Mouse (Mus musculus): ENCODE data around the gene Fktn. TPM values are rescaled to one million over a fixed set of nuclear protein-coding genes. Genes with fewer than 3 reads are reported as not detected.

Gene Fktn
- polyA plus RNA-seq, 1 experiment from 2014 or later, result 28.7 TPM

- no peak for ATAC-seq
Measured at GRCm38 (mm10) chr4:53786851-53787250, 73.1 kb downstream of the Fktn start.

GRCm38 (mm10) chr4:53789346-53789745 is 75.5 kb downstream of the Fktn start:
- H3K27ac ChIP-seq (ENCODE audit: low read depth, low read length), result no peak overlapping the region
- H3K9me3 ChIP-seq (ENCODE audit: control insufficient read depth, low read length), result no peaks in the 10 kb centered on the region
- no peaks in the 10 kb centered on the region for H3K27me3 ChIP-seq (replicated peaks; ENCODE audit: control insufficient read depth, insufficient read depth, low read length)
- WGBS, result 14% methylated on average over 4 of the region's 4 CpGs
- no peaks in the 10 kb centered on the region for H3K36me3 ChIP-seq (ENCODE audit: control insufficient read depth, insufficient read depth, low read length)
- no peak overlapping the region for H3K4me2 ChIP-seq (ENCODE audit: low read length)
- H3K9ac ChIP-seq (ENCODE audit: low read depth, low read length), result no peak overlapping the region
- no peaks in the 10 kb centered on the region for H3K4me1 ChIP-seq (ENCODE audit: control insufficient read depth, insufficient read depth, low read depth, low read length)
- no peak for ATAC-seq
- no peak overlapping the region for H3K4me3 ChIP-seq (ENCODE audit: low read length)

More at GRCm38 (mm10) chr4:53786851-53787250, 73.1 kb downstream of the Fktn start:
- Histone ChIP-seq H3K9me3 (ENCODE audit: control insufficient read depth, low read length) (no peaks in the 10 kb centered on the region), H3K27me3 (replicated peaks; ENCODE audit: control insufficient read depth, insufficient read depth, low read length) (no peaks in the 10 kb centered on the region), H3K4me2 (ENCODE audit: low read length) (no peak overlapping the region), H3K36me3 (ENCODE audit: control insufficient read depth, insufficient read depth, low read length) (no peaks in the 10 kb centered on the region), H3K4me3 (ENCODE audit: low read length) (no peak overlapping the region), H3K4me1 (ENCODE audit: control insufficient read depth, insufficient read depth, low read depth, low read length) (no peaks in the 10 kb centered on the region), H3K27ac (ENCODE audit: low read depth, low read length) (no peak overlapping the region), H3K9ac (ENCODE audit: low read depth, low read length) (no peak overlapping the region)
- WGBS, result 84% methylated on average over 5 of the region's 5 CpGs

GRCm38 (mm10) chr4:53794257-53794966 is 80.6 kb downstream of the Fktn start:
- no peak for ATAC-seq
- Histone ChIP-seq H3K4me3 (ENCODE audit: low read length) (no peak overlapping the region), H3K27me3 (replicated peaks; ENCODE audit: control insufficient read depth, insufficient read depth, low read length) (no peaks in the 10 kb centered on the region), H3K27ac (ENCODE audit: low read depth, low read length) (no peak overlapping the region), H3K9me3 (ENCODE audit: control insufficient read depth, low read length) (no peaks in the 10 kb centered on the region), H3K36me3 (ENCODE audit: control insufficient read depth, insufficient read depth, low read length) (no peaks in the 10 kb centered on the region), H3K4me1 (ENCODE audit: control insufficient read depth, insufficient read depth, low read depth, low read length) (no peaks in the 10 kb centered on the region; the same call in 1 of the 2 replicates), H3K4me2 (ENCODE audit: low read length) (no peak overlapping the region), H3K9ac (ENCODE audit: low read depth, low read length) (no peak overlapping the region)
- WGBS, result 96% methylated on average over 5 of the region's 5 CpGs

GRCm38 (mm10) chr4:53795086-53795485 is 81.3 kb downstream of the Fktn start:
- Histone ChIP-seq H3K27ac (ENCODE audit: low read depth, low read length) (no peak overlapping the region), H3K36me3 (ENCODE audit: control insufficient read depth, insufficient read depth, low read length) (no peaks in the 10 kb centered on the region), H3K9ac (ENCODE audit: low read depth, low read length) (no peak overlapping the region), H3K4me3 (ENCODE audit: low read length) (no peak overlapping the region), H3K4me2 (ENCODE audit: low read length) (no peak overlapping the region), H3K9me3 (ENCODE audit: control insufficient read depth, low read length) (no peaks in the 10 kb centered on the region), H3K27me3 (replicated peaks; ENCODE audit: control insufficient read depth, insufficient read depth, low read length) (no peaks in the 10 kb centered on the region), H3K4me1 (ENCODE audit: control insufficient read depth, insufficient read depth, low read depth, low read length) (no peaks in the 10 kb centered on the region; the same call in 1 of the 2 replicates)
- 30% methylated on average over 2 of the region's 2 CpGs for WGBS
- no peak for ATAC-seq

GRCm38 (mm10) chr4:53795706-53796105 is 81.9 kb downstream of the Fktn start:
- Histone ChIP-seq H3K36me3 (ENCODE audit: control insufficient read depth, insufficient read depth, low read length) (no peaks in the 10 kb centered on the region), H3K4me2 (ENCODE audit: low read length) (no peak overlapping the region), H3K4me1 (ENCODE audit: control insufficient read depth, insufficient read depth, low read depth, low read length) (no peaks in the 10 kb centered on the region; the same call in 1 of the 2 replicates), H3K4me3 (ENCODE audit: low read length) (no peak overlapping the region), H3K9ac (ENCODE audit: low read depth, low read length) (no peak overlapping the region), H3K27me3 (replicated peaks; ENCODE audit: control insufficient read depth, insufficient read depth, low read length) (no peaks in the 10 kb centered on the region), H3K9me3 (ENCODE audit: control insufficient read depth, low read length) (no peaks in the 10 kb centered on the region), H3K27ac (ENCODE audit: low read depth, low read length) (no peak overlapping the region)
- WGBS, result 91% methylated on average over 2 of the region's 2 CpGs
- ATAC-seq, result no peak

GRCm38 (mm10) chr4:53796865-53797772 is 83.3 kb downstream of the Fktn start:
- Histone ChIP-seq H3K27me3 (replicated peaks; ENCODE audit: control insufficient read depth, insufficient read depth, low read length) (no peaks in the 10 kb centered on the region), H3K27ac (ENCODE audit: low read depth, low read length) (no peak overlapping the region), H3K4me2 (ENCODE audit: low read length) (0 out of 2 replicates have a peak overlapping the region, but pooled peaks have one; percentile 0), H3K9ac (ENCODE audit: low read depth, low read length) (no peak overlapping the region), H3K4me1 (ENCODE audit: control insufficient read depth, insufficient read depth, low read depth, low read length) (no peaks in the 10 kb centered on the region; the same call in 1 of the 2 replicates), H3K4me3 (ENCODE audit: low read length) (no peak overlapping the region), H3K36me3 (ENCODE audit: control insufficient read depth, insufficient read depth, low read length) (no peaks in the 10 kb centered on the region), H3K9me3 (ENCODE audit: control insufficient read depth, low read length) (no peaks in the 10 kb centered on the region)
- 15% methylated on average over 18 of the region's 18 CpGs for WGBS
- peak; percentile 71 for ATAC-seq

- H3K9me3 ChIP-seq (ENCODE audit: control insufficient read depth, low read length), result no peaks in the 10 kb centered on the region
- no peaks in the 10 kb centered on the region for H3K27me3 ChIP-seq (replicated peaks; ENCODE audit: control insufficient read depth, insufficient read depth, low read length)
- WGBS, result 47% methylated on average over 7 of the region's 7 CpGs
- H3K27ac ChIP-seq (ENCODE audit: low read depth, low read length), result no peak overlapping the region
- H3K4me1 ChIP-seq (ENCODE audit: control insufficient read depth, insufficient read depth, low read depth, low read length), result no peaks in the 10 kb centered on the region; the same call in 1 of the 2 replicates
- no peak for ATAC-seq
- no peak overlapping the region for H3K4me2 ChIP-seq (ENCODE audit: low read length)
- H3K4me3 ChIP-seq (ENCODE audit: low read length), result no peak overlapping the region
- H3K9ac ChIP-seq (ENCODE audit: low read depth, low read length), result no peak overlapping the region
- no peaks in the 10 kb centered on the region for H3K36me3 ChIP-seq (ENCODE audit: control insufficient read depth, insufficient read depth, low read length)
Measured at GRCm38 (mm10) chr4:53798896-53799676, 85.3 kb downstream of the Fktn start.

GRCm38 (mm10) chr4:53799753-53800152 is 86.0 kb downstream of the Fktn start:
- no peaks in the 10 kb centered on the region for H3K36me3 ChIP-seq (ENCODE audit: control insufficient read depth, insufficient read depth, low read length)
- H3K4me2 ChIP-seq (ENCODE audit: low read length), result no peak overlapping the region
- no peak for ATAC-seq
- no peaks in the 10 kb centered on the region; the same call in 1 of the 2 replicates for H3K4me1 ChIP-seq (ENCODE audit: control insufficient read depth, insufficient read depth, low read depth, low read length)
- no peak overlapping the region for H3K9ac ChIP-seq (ENCODE audit: low read depth, low read length)
- no peak overlapping the region for H3K4me3 ChIP-seq (ENCODE audit: low read length)
- H3K27me3 ChIP-seq (replicated peaks; ENCODE audit: control insufficient read depth, insufficient read depth, low read length), result no peaks in the 10 kb centered on the region
- H3K9me3 ChIP-seq (ENCODE audit: control insufficient read depth, low read length), result no peaks in the 10 kb centered on the region
- no peak overlapping the region for H3K27ac ChIP-seq (ENCODE audit: low read depth, low read length)
- 70% methylated on average over 1 of the region's 1 CpGs for WGBS

All from hindbrain, embryonic 16.5 days (tissue).